Mouse (Mus musculus): ENCODE results near the gene Vmn2r14. TPM values are rescaled to one million over a fixed set of nuclear protein-coding genes. Genes with fewer than 3 reads are reported as not detected.
"Not testable (repeated sequence)": the region's sequence is repeated elsewhere in the genome, so short reads cannot be mapped to it uniquely, and the experiment has no call there.

Gene Vmn2r14
- total RNA-seq (2021) = not detected

DNA sequence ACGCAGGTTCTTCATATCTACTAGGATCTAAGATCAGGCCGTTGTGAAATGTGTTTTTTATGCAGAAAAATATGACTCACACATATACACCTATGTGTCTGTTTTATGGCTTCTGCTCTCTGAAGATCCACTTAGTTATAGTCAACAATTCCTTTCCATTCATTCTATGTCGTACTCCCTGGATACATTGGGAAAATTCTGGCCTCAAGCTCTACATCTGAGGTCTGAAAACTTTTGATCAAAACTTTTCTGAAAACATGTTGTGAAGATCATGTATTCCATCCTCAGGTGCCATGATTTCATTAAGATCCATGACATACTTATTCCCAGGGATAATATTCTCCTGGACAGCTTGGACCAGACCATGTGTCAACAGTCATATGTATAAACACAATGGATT lies at the start of gene Vmn2r14:
TSS of gene Vmn2r14 (minus strand) at position 101 of the 400 bp plus-strand sequence.
- DNase-seq (ENCODE audit: low spot score in 2 of 2) = no peak
- intact Hi-C loops (cut with DNase I) = no loop called here

DNA sequence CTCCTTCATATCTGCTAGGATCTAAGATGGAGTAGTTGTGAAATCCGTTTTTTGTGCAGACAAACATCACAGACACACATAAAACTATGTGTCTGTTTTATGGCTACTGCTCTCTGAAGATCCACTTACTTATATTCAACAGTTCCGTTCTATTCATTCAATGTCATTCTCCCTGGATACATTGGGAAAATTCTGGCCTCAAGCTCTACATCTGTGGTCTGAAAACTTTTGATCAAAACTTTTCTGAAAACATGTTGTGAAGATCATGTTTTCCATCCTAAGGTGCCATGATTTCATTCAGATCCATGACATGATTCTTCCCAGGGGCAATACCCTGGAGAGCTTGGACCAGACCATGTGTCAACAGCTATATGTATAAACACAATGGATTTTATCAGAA lies 32.4 kb downstream of the Vmn2r14 start, which contains the start of gene Vmn2r13:
TSS of gene Vmn2r13 (minus strand) at position 101 of the 400 bp plus-strand sequence.
- DNase-seq (ENCODE audit: low spot score in 2 of 2); intact Hi-C loops (cut with DNase I): not testable (repeated sequence)

- DNase-seq (ENCODE audit: low spot score in 2 of 2); intact Hi-C loops (cut with DNase I): not testable (repeated sequence)
Measured at GRCm38 (mm10) chr5:109166851-109167250, 57.7 kb downstream of the Vmn2r14 start.

Other genes starting within 250 kb of the Vmn2r14 start
- gene Vmn2r10, start 218.2 kb downstream of the Vmn2r14 start, total RNA-seq (2021) = not detected
- not detected for gene Vmn2r11, start 165.1 kb downstream of the Vmn2r14 start, total RNA-seq (2021)
- not detected for gene Vmn2r12, start 126.8 kb downstream of the Vmn2r14 start, total RNA-seq (2021)
- gene Vmn2r13, start 32.5 kb downstream of the Vmn2r14 start, total RNA-seq (2021) = not detected
- gene Vmn2r15, start 72.9 kb upstream of the Vmn2r14 start, total RNA-seq (2021) = not detected
- gene Vmn2r16, start 105.5 kb upstream of the Vmn2r14 start, total RNA-seq (2021) = not detected
- not detected for gene Vmn2r17, start 195.0 kb upstream of the Vmn2r14 start, total RNA-seq (2021)